Comparison of ENCODE assay signal across 9 mouse cellular contexts in genomic region chr8:106270804-106271203, GRCm38 (mm10).
DNase-seq lines count a peak whose midpoint lies in the region; ATAC-seq and TF ChIP-seq lines count a peak whose summit lies in the region.
"Had no signal": no experiment of that assay in that cellular context is flagged by ENCODE, and none has a peak within 500 bp of the region (broad histone marks: within the 10 kb centered on the region; RNA-seq: fewer than 3 reads in every experiment).

No protein-coding gene starts in this region.

- H3K27me3 ChIP-seq in lung, embryonic 14.5 days (ENCODE audit: insufficient read depth, low read length) = no peaks in the 10 kb centered on the region
- no peaks in the 10 kb centered on the region for H3K27me3 ChIP-seq in hindbrain, postnatal 0 days (ENCODE audit: insufficient read depth, low read length)
- no peaks in the 10 kb centered on the region for H3K27me3 ChIP-seq in kidney, embryonic 15.5 days
- no peaks in the 10 kb centered on the region for H3K27me3 ChIP-seq in liver, postnatal 0 days (ENCODE audit: insufficient read depth, low read length)

- H3K9ac ChIP-seq in lung, embryonic 14.5 days = no peak overlapping the region
- H3K9ac ChIP-seq in hindbrain, postnatal 0 days (replicated peaks; ENCODE audit: low read length) = 0 out of 2 replicates have a peak overlapping the region, but pooled peaks have one; percentile 37
- H3K9ac ChIP-seq in kidney, embryonic 15.5 days = no peak overlapping the region
- H3K9ac ChIP-seq in liver, postnatal 0 days (replicated peaks) = no peak overlapping the region

- ATAC-seq in lung, embryonic 14.5 days (ENCODE audit: insufficient read depth) = no peak
- ATAC-seq in hindbrain, postnatal 0 days = peak; percentile 64
- ATAC-seq in kidney, embryonic 15.5 days (replicated peaks; ENCODE audit: low FRiP score) = no peak
- no peak for ATAC-seq in liver, postnatal 0 days

- peak; percentile 30 for DNase-seq in lung, embryonic 14.5 days
- no peak for DNase-seq in lung, postnatal 4 days
- peak; percentile 83 for DNase-seq in hindbrain, postnatal 0 days (ENCODE audit: low spot score)
- peak; percentile 56 for DNase-seq in mesoderm, embryonic 11.5 days (ENCODE audit: low read depth, low spot score)
- DNase-seq in cerebellum, postnatal 25 days = no peak
- no peak for DNase-seq in liver, postnatal 0 days
- no peak for DNase-seq in gastrocnemius, postnatal 36 days

- no peak for TF ChIP-seq EP300 in liver, postnatal 0 days (IDR thresholded peaks at IDR 0.05; ENCODE audit: low read depth)

- H3K4me2 ChIP-seq in lung, embryonic 14.5 days = no peak overlapping the region
- no peak overlapping the region for H3K4me2 ChIP-seq in hindbrain, postnatal 0 days (ENCODE audit: low read depth, low read length)
- no peak overlapping the region for H3K4me2 ChIP-seq in kidney, embryonic 15.5 days
- no peak overlapping the region for H3K4me2 ChIP-seq in liver, postnatal 0 days (ENCODE audit: low read depth, low read length)

- WGBS in lung, embryonic 14.5 days = 23% methylated on average over 5 of the region's 5 CpGs
- WGBS in hindbrain, postnatal 0 days = 14% methylated on average over 5 of the region's 5 CpGs
- WGBS in kidney, embryonic 15.5 days = 24% methylated on average over 5 of the region's 5 CpGs
- 59% methylated on average over 5 of the region's 5 CpGs for WGBS in liver, postnatal 0 days (ENCODE audit: insufficient replicate concordance)

- no peak for TF ChIP-seq CTCF in lung, embryonic 14.5 days (IDR thresholded peaks at IDR 0.05; ENCODE audit: low read depth)
- no peak for TF ChIP-seq CTCF in hindbrain, postnatal 0 days (IDR thresholded peaks at IDR 0.05; ENCODE audit: low read depth)
- no peak for TF ChIP-seq CTCF in liver, postnatal 0 days (IDR thresholded peaks at IDR 0.05; ENCODE audit: low read depth)

- H3K4me1 ChIP-seq in lung, embryonic 14.5 days (ENCODE audit: insufficient read depth) = no peaks in the 10 kb centered on the region
- H3K4me1 ChIP-seq in hindbrain, postnatal 0 days (ENCODE audit: insufficient read depth, low read length) = peaks cover 21% of the 10 kb centered on the region
- no peaks in the 10 kb centered on the region for H3K4me1 ChIP-seq in kidney, embryonic 15.5 days
- no peaks in the 10 kb centered on the region for H3K4me1 ChIP-seq in liver, postnatal 0 days (ENCODE audit: insufficient read depth)

- H3K36me3 ChIP-seq in lung, embryonic 14.5 days (ENCODE audit: insufficient read depth) = no peaks in the 10 kb centered on the region
- no peaks in the 10 kb centered on the region for H3K36me3 ChIP-seq in hindbrain, postnatal 0 days (ENCODE audit: insufficient read depth, low read length)
- no peaks in the 10 kb centered on the region for H3K36me3 ChIP-seq in kidney, embryonic 15.5 days
- H3K36me3 ChIP-seq in liver, postnatal 0 days (replicated peaks; ENCODE audit: insufficient read depth, low read length) = no peaks in the 10 kb centered on the region

- no peak overlapping the region for H3K4me3 ChIP-seq in lung, embryonic 14.5 days (ENCODE audit: low read depth, low read length)
- H3K4me3 ChIP-seq in hindbrain, postnatal 0 days (ENCODE audit: low read length) = no peak overlapping the region
- no peak overlapping the region for H3K4me3 ChIP-seq in kidney, embryonic 15.5 days (replicated peaks)
- H3K4me3 ChIP-seq in liver, postnatal 0 days (ENCODE audit: low read depth, low read length) = no peak overlapping the region
- H3K4me3 ChIP-seq: megakaryocyte, embryonic 14.5 days had no signal

- no peak overlapping the region for H3K27ac ChIP-seq in lung, embryonic 14.5 days (ENCODE audit: low read depth)
- H3K27ac ChIP-seq in hindbrain, postnatal 0 days = peak overlapping the region; percentile 74
- no peak overlapping the region for H3K27ac ChIP-seq in kidney, embryonic 15.5 days
- no peak overlapping the region for H3K27ac ChIP-seq in liver, postnatal 0 days (ENCODE audit: low read depth)

- H3K9me3 ChIP-seq in lung, embryonic 14.5 days (ENCODE audit: low read depth, low read length) = no peaks in the 10 kb centered on the region
- H3K9me3 ChIP-seq in hindbrain, postnatal 0 days (ENCODE audit: low read length) = no peaks in the 10 kb centered on the region
- no peaks in the 10 kb centered on the region for H3K9me3 ChIP-seq in kidney, embryonic 15.5 days (replicated peaks)
- H3K9me3 ChIP-seq in liver, postnatal 0 days (ENCODE audit: low read length) = no peaks in the 10 kb centered on the region
- H3K9me3 ChIP-seq: megakaryocyte, embryonic 14.5 days had no signal

- intact Hi-C loops in gastrocnemius, postnatal 36 days (cut with DNase I) = no loop called here

Comparison
In these comparisons a context has a peak if more than half of its experiments do, and no peak if none do; other contexts are left out.
1. DNase-seq: peak in lung, embryonic 14.5 days (single experiment), hindbrain, postnatal 0 days (single experiment) and mesoderm, embryonic 11.5 days (single experiment); none in lung, postnatal 4 days (0 of 2), cerebellum, postnatal 25 days (0 of 2), liver, postnatal 0 days (single experiment) and gastrocnemius, postnatal 36 days (0 of 2).